Mouse (Mus musculus): ENCODE measurements around the gene Spatc1l. TPM values are rescaled to one million over a fixed set of nuclear protein-coding genes. Genes with fewer than 3 reads are reported as not detected.

Gene Spatc1l
- total and polyA plus RNA-seq, 2 experiments from 2014 or later = not detected

DNA sequence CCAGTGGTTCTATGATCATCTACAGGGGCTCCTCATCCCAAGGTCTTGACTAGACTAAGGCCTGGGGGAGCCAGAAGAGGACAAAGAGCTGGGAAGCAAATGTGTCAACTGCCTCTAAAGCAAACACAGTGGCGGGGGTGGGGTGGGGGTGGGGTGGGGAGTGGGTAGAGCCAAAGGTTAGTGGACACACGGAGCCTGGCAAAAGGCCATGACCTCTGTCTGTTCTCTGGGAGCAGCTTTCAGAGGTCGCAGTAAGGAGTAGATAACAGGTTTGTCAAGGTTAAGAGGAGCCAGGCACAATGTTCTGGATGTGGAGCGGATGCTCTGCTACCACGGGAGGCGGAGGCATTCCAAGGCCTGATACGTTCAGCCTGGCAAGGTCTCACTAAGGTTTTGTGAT lies 14.8 kb downstream of the Spatc1l start:
- no peaks in the 10 kb centered on the region for H3K9me3 ChIP-seq (ENCODE audit: low read length)
- no peaks in the 10 kb centered on the region for H3K27me3 ChIP-seq (ENCODE audit: insufficient read depth, low read length)
- no peak for TF ChIP-seq CTCF (IDR thresholded peaks at IDR 0.05)
- H3K4me1 ChIP-seq (ENCODE audit: insufficient read depth, low read length) = no peaks in the 10 kb centered on the region
- WGBS = 88% methylated on average over 7 of the region's 7 CpGs
- ATAC-seq (ENCODE audit: low FRiP score) = no peak
- no peak for DNase-seq (ENCODE audit: low spot score)
- H3K4me2 ChIP-seq (ENCODE audit: low read depth, low read length, poor library complexity, severe bottlenecking) = no peak overlapping the region
- H3K9ac ChIP-seq (replicated peaks; ENCODE audit: low read length, poor library complexity, severe bottlenecking) = no peak overlapping the region
- H3K36me3 ChIP-seq (ENCODE audit: insufficient read depth, low read length) = no peaks in the 10 kb centered on the region
- no peak overlapping the region for H3K27ac ChIP-seq (ENCODE audit: low read depth, low read length)
- H3K4me3 ChIP-seq (ENCODE audit: low read depth, low read length) = no peak overlapping the region

DNA sequence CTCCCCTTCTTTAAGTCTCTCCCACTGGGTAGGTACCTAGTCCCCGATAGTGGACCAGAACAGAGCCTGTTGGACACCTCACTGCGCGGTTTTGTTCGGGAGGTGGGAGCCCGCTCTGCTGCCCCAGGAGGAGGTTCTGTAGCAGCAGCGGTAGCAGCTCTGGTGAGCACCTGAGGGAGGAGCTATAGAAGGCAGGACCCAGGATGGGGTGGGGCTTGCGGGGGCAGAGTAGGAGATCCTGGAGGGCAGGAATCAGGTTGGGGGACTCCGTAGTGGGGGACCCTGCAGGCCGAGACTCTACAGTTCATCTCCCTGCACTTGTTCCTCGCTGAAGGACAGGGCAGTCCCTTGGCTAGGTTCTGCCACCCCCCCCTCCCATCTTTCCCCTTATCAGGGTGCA lies 22.1 kb downstream of the Spatc1l start:
- TF ChIP-seq CTCF (IDR thresholded peaks at IDR 0.05) = no peak
- WGBS = 15% methylated on average over 9 of the region's 10 CpGs

DNA sequence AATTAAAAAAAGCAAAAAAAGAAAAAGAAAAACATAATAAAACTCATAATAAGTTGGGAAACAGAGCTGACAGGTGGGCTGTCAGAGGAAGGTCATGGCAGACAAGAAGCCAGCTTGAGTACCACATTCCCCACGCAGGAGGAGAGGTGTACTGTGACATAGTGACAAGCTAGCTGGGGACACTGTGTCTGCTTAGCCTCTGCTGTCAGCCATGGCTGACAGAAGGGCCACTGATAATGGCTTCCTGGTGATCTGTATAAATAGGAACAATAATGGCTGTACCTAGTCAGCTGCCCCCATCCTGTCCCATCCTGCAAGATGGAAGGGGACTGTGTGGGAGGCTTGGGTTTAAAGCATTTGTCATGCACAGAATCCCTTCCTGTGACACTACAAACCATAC lies 24.1 kb downstream of the Spatc1l start:
- no peak for ATAC-seq (ENCODE audit: low FRiP score)

More for the DNA sequence above, 22.1 kb downstream of the Spatc1l start:
- H3K9ac ChIP-seq (replicated peaks; ENCODE audit: low read length, poor library complexity, severe bottlenecking) = no peak overlapping the region
- H3K4me3 ChIP-seq (ENCODE audit: low read depth, low read length) = no peak overlapping the region
- H3K27me3 ChIP-seq (ENCODE audit: insufficient read depth, low read length) = 0 out of 2 replicates have a peak, but pooled peaks cover 4% of the 10 kb centered on the region
- peak overlapping the region; percentile 29; the same call in 1 of the 2 replicates for H3K4me2 ChIP-seq (ENCODE audit: low read depth, low read length, poor library complexity, severe bottlenecking)
- DNase-seq (ENCODE audit: low spot score) = no peak
- ATAC-seq (ENCODE audit: low FRiP score) = no peak
- H3K4me1 ChIP-seq (ENCODE audit: insufficient read depth, low read length) = no peaks in the 10 kb centered on the region
- no peak overlapping the region for H3K27ac ChIP-seq (ENCODE audit: low read depth, low read length)
- H3K36me3 ChIP-seq (ENCODE audit: insufficient read depth, low read length) = no peaks in the 10 kb centered on the region
- H3K9me3 ChIP-seq (ENCODE audit: low read length) = no peaks in the 10 kb centered on the region

DNA sequence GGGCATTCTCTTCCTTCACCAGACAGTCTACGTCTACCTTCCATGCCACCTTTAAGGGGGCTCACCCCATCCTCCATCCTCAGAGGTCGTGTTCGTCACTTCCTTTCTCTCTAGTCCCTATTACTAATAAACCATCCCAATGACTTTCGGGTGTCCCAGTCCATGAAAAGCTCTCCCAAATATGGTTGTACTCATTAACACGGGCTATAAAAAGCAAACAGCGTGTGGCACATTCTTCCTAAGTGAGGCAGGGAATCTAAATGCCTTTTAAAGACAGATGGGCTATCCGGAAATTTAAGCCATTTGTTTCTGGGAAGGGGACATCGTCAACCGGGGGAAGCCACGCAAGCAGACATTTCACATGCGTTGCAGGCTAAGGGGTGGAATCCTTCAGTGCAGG lies 28.1 kb downstream of the Spatc1l start:
- H3K4me1 ChIP-seq (ENCODE audit: insufficient read depth, low read length) = no peaks in the 10 kb centered on the region
- no peak overlapping the region for H3K9ac ChIP-seq (replicated peaks; ENCODE audit: low read length, poor library complexity, severe bottlenecking)
- H3K36me3 ChIP-seq (ENCODE audit: insufficient read depth, low read length) = no peaks in the 10 kb centered on the region
- TF ChIP-seq CTCF (IDR thresholded peaks at IDR 0.05) = no peak
- no peak overlapping the region for H3K4me3 ChIP-seq (ENCODE audit: low read depth, low read length)
- no peaks in the 10 kb centered on the region for H3K9me3 ChIP-seq (ENCODE audit: low read length)
- H3K27ac ChIP-seq (ENCODE audit: low read depth, low read length) = no peak overlapping the region
- no peak overlapping the region for H3K4me2 ChIP-seq (ENCODE audit: low read depth, low read length, poor library complexity, severe bottlenecking)
- WGBS = 88% methylated on average over 11 of the region's 11 CpGs
- no peaks in the 10 kb centered on the region for H3K27me3 ChIP-seq (ENCODE audit: insufficient read depth, low read length)
- peak; percentile 1 for DNase-seq (ENCODE audit: low spot score)
- ATAC-seq (ENCODE audit: low FRiP score) = no peak

More for the DNA sequence above, 24.1 kb downstream of the Spatc1l start:
- Histone ChIP-seq H3K27me3 (ENCODE audit: insufficient read depth, low read length) (0 out of 2 replicates have a peak, but pooled peaks cover 4% of the 10 kb centered on the region), H3K4me1 (ENCODE audit: insufficient read depth, low read length) (no peaks in the 10 kb centered on the region), H3K27ac (ENCODE audit: low read depth, low read length) (no peak overlapping the region), H3K9me3 (ENCODE audit: low read length) (no peaks in the 10 kb centered on the region), H3K4me2 (ENCODE audit: low read depth, low read length, poor library complexity, severe bottlenecking) (no peak overlapping the region), H3K36me3 (ENCODE audit: insufficient read depth, low read length) (no peaks in the 10 kb centered on the region), H3K9ac (replicated peaks; ENCODE audit: low read length, poor library complexity, severe bottlenecking) (no peak overlapping the region), H3K4me3 (ENCODE audit: low read depth, low read length) (no peak overlapping the region)
- no peak for DNase-seq (ENCODE audit: low spot score)
- 70% methylated on average over 1 of the region's 1 CpGs for WGBS
- TF ChIP-seq CTCF (IDR thresholded peaks at IDR 0.05) = no peak

DNA sequence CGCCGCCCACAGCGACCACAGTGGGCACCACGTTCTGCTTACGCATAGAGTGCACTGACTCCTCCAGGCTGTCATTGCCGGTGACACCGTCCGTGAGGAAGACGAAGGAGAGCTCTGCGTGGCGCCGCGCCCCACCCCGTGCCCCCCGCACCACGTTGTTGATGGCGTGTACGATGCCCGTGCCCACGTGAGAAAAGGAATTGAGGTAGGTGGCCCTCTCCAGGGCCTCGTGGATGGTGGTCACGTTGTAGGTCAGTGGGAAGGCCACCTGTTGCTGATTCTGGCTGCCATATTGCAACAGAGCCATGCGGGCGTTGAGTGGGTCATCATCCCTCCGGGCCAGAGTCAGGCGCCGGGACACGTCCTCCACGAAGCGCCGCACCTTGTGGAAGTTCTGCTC lies 34.3 kb downstream of the Spatc1l start:
- no peak overlapping the region for H3K4me3 ChIP-seq (ENCODE audit: low read depth, low read length)
- no peak for TF ChIP-seq CTCF (IDR thresholded peaks at IDR 0.05)
- H3K36me3 ChIP-seq (ENCODE audit: insufficient read depth, low read length) = no peaks in the 10 kb centered on the region
- H3K27ac ChIP-seq (ENCODE audit: low read depth, low read length) = no peak overlapping the region
- WGBS = 92% methylated on average over 31 of the region's 31 CpGs
- no peak overlapping the region for H3K4me2 ChIP-seq (ENCODE audit: low read depth, low read length, poor library complexity, severe bottlenecking)
- H3K27me3 ChIP-seq (ENCODE audit: insufficient read depth, low read length) = no peaks in the 10 kb centered on the region
- ATAC-seq (ENCODE audit: low FRiP score) = no peak
- no peaks in the 10 kb centered on the region for H3K4me1 ChIP-seq (ENCODE audit: insufficient read depth, low read length)
- H3K9me3 ChIP-seq (ENCODE audit: low read length) = no peaks in the 10 kb centered on the region
- DNase-seq (ENCODE audit: low spot score) = no peak
- H3K9ac ChIP-seq (replicated peaks; ENCODE audit: low read length, poor library complexity, severe bottlenecking) = no peak overlapping the region

DNA sequence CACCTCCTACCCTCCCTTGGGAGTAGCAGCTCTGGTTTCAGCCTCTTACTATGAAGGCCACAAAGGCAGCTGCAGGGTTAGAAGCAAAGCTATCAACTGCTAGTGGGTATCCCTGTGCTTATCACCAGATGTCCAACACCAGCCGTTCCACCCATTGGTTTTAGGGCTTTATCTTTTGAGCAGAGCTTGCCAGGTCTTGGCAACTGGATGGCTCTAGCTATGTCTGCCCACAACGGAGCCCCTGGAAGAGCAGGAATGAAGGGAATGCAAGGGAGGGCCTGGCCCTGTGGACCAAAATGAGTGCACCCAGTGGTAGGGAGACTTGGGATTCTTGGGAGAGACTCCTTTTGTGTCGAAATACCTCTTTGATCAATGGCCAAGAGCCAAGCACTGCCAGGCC lies 40.6 kb downstream of the Spatc1l start:
- no peak for DNase-seq (ENCODE audit: low spot score)
- Histone ChIP-seq H3K36me3 (ENCODE audit: insufficient read depth, low read length) (no peaks in the 10 kb centered on the region), H3K4me3 (ENCODE audit: low read depth, low read length) (no peak overlapping the region), H3K4me2 (ENCODE audit: low read depth, low read length, poor library complexity, severe bottlenecking) (no peak overlapping the region), H3K4me1 (ENCODE audit: insufficient read depth, low read length) (no peaks in the 10 kb centered on the region), H3K27me3 (ENCODE audit: insufficient read depth, low read length) (no peaks in the 10 kb centered on the region), H3K9ac (replicated peaks; ENCODE audit: low read length, poor library complexity, severe bottlenecking) (no peak overlapping the region), H3K9me3 (ENCODE audit: low read length) (no peaks in the 10 kb centered on the region), H3K27ac (ENCODE audit: low read depth, low read length) (no peak overlapping the region)
- no peak for ATAC-seq (ENCODE audit: low FRiP score)
- TF ChIP-seq CTCF (IDR thresholded peaks at IDR 0.05) = no peak
- 85% methylated on average over 3 of the region's 3 CpGs for WGBS
